Mouse (Mus musculus) T-helper 1 cell (primary cell): ENCODE measurements around the gene Sptbn1.

Experiments used
- in situ Hi-C: fragments of 300-600 bp; cut with MboI, MseI; formaldehyde crosslinking; loops from one replicate; pipeline ENCODE4 v1.15.1; 2025; ENCODE audit warnings: high pct_unique_total_duplicates

Sptbn1 gene

DNA sequence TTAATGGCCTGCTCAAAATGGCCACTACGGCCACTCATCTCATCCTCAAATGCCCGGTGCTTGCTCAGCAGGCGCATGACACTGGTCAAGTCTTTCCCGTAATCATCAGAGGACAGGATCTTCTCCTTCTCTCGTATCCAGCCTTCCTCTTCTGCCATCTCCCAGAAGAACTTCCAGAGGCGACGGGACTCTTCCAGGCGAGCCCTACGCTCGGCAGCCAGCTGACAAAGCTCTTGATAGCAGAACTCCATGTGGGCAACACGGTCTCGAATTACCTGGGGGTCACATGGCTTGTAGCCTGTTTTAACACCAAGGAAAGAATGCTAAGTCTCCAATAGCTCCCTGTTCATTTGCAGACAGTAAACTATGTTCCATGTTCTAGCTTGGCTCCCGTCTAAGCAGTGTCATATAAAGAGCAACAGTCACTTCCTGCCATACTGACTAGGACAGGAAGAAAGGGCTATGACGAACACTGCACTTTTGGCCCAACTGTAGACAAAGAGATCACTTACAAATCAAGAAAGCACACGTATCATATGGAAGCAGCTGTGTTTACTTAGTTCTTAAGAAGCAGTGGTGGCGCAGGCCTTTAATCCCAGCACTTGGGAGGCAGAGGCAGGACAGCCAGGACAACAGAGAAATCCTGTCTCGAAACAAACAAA lies 128.7 kb downstream of the Sptbn1 start:
- in situ Hi-C loops = no loop called here

DNA sequence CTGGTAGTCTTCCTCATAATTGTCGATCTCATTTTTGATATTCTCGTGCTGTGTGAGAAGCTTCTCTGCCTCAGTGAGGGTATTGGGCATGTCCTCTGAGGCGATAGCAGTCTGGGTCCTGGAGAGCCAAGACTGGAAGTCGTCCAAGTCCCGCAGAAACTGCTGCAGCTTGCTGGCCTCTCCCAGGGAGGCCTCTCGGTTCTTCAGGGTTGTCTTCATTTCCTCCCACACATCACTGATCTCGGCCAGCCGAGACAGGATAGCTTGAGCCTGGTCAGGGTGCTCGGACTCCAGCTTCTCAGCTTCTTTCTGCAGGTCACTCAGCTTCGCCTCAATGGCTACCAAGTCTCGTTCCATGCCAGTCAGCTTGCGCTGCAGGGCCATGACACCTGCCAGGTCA lies 130.9 kb downstream of the Sptbn1 start:
- in situ Hi-C loops = no loop called here

DNA sequence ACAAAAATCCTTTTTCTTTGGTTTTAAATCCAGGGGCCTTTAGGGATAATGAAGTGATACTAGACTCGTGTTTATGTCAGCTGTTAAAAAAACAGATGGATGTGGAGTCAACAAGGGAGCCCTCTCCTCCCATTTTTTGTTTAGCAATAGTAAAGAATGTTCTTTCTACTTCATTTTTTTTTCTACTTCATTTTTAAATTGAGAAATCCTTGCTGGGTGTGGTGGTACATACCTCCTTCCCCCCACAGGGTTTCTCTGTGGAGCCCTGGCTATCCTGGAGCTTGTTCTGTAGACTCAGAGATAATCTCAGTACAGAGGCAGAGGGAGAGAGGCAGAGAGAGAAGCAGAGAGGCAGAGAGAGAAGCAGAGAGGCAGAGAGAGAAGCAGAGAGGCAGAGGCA lies 133.9 kb downstream of the Sptbn1 start:
- in situ Hi-C loops = no loop called here

DNA sequence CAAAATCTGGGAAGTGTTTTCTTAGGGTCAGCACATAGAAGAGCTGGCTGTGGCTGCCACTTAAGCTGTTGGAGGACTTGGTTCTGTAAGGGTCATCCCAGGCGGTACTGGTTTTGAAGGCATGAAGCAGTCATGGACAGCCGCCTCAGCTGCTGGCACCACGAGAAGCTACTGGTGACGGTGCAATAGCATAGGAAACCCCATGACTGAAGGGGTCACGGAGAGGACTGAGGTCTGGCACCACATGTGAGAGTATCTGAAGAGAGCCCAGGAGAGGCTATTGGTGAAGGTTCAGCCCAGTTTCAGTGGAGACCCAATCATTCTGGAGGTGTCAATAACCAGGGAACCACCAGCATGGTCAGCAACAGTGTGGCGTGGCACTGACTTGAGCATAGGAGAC lies 135.4 kb downstream of the Sptbn1 start:
- in situ Hi-C loops = no loop called here

DNA sequence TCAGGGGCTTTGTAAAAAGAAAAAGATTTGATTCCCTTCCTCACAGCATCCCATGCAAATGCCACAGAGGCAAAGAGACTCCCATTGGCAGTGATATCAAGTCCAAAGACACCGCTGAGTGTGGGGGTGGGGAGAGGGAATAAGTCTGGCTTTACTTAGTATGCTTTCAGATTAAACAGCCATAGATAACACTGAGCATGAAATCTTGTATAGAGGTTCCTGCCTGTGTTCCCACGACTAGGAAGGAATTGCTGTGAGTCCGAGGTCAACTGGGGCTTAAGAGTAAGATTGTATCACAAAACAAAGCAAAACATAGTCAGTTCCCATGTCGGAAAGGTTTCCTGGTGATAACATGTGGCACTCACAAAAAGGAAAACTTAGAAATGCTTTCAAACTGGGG lies 136.3 kb downstream of the Sptbn1 start:
- in situ Hi-C loops = no loop called here

DNA sequence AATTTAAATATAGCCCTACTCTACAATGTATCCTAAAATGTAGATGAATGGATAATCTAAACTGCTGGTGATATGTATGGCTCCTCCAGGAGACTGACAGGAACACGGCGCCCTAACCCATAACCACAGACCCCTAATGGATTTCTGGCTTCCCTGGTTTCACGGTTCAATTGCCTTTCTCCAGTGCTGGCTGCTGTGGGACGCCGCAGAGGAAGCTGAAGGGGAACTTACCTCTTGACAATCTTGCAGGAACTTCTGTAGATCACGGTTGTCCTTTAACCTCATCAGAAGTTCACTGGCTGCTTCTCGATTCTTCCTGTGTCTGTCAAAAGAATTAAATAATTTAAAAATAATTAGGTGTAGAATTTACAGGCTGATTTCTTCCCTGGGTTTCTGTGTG lies 138.6 kb downstream of the Sptbn1 start:
- in situ Hi-C loops = no loop called here

DNA sequence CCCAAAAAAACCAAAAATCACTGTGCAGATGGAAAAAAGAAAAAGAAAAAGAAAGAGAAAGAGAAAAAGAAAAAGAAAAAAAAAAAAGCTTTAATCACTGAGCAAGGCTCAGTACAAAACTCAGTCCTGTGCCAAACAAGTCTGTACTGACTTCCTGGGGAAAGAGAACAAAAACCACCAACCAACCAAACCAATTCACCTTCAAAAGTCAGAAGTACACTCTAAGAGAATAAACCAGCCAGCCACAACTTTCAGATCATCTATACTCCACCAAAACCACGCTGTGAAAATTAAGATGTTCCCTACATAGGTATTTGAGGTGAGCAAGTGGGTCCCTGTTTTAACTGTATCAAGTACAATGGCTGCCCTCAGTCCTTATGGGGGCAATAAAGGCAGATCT lies 141.1 kb downstream of the Sptbn1 start:
- in situ Hi-C loops = no loop called here

DNA sequence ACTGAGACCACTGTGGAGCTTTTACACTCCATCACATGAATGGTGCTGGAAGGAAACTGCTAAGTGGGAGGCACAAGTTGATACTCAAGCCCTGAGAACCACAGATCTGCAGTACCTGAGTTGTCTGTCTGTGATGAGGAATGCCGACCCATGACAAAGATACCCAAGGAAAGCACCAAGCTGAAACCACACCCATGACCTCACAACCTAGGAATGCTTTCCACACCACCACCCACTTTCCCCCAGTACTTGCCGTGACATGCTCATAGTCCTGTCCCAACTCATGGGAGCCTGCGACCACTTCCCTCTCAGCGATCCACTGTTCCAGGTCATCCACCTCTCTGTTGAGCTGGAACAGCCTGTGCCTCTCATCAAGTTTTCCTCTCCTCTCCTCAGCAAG lies 149.9 kb downstream of the Sptbn1 start:
- in situ Hi-C loops = no loop called here

DNA sequence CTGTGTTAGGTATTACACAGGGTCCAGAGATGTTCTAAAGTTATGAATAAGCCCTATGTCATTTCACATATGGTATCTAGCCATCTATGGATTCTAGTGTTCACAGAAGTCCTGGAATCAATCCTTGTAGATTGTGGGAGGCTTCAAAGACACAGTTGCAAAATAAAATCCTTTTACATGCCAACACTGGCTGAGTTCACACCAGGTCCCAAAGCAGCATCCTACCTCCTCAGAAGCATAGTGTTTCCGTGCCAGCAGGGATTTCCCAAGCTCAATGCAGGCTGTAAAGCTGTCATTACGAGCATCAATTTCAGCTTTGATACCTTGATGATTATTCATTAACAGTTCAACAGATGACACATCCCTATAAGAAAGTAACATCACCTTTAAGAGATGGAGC lies 154.3 kb downstream of the Sptbn1 start:
- in situ Hi-C loops = no loop called here

DNA sequence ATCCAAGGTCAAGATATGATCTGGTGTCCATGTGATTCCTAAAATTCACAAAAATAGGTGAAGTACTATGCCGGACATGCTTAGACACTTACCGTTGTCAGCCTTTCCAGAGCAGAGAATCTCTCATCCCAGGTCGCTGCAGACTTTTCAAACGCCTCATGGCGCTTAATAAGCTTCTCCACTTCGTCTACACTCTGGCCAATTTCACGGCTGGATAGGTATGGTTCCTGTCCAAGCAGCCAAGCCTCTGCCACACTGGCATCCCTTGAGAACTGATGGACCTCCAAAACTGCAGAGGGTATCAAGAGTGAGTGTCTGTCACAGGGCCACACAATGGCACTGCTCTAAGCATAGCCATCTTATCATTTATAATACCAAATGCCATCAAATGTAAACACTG lies 157.3 kb downstream of the Sptbn1 start:
- in situ Hi-C loops = no loop called here

DNA sequence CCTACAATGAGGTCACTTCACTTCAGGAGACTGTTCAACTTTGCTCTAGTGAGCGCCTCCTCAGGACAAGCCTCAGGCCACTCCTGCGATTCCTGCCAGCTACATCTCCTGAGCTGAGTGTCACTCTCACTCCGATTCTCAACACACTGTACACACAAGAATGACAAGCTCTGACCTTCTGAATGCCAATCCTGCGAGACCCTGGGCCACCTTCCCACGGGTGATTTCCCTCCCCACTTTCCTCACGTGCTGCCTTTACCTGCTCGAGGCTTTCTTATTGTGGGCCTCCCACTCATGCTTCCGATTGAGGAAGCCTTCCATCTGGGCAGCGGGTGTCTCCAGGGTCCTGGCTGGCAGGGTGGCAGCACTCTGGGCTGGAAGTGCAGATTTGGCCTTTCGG lies 163.8 kb downstream of the Sptbn1 start:
- in situ Hi-C loops = loop anchor here (5.0 to 10.0 kb wide), 2 partner anchors 118 to 551 kb away; no protein-coding TSS in a partner anchor

DNA sequence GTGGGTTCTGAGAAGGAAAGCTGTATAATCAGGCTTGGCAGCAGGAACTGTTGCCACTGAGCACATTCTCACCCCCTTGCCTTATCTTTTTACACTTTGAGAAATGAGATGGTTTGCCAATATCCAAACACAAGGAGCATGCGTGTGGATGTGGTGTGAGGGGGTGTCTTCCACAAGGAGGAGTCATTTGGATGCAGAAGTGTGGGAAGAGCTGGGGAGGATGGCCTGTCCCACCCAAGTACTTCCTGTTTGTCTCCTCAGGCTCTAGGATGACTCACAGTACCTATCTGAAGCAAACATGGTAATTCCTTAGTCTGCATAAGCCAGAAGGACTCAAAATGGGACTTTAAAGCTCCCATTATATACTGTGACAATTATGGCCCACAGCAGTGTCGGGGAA lies 165.4 kb downstream of the Sptbn1 start:
- in situ Hi-C loops = loop anchor here (5.0 to 10.0 kb wide), 2 partner anchors 120 to 552 kb away; no protein-coding TSS in a partner anchor

DNA sequence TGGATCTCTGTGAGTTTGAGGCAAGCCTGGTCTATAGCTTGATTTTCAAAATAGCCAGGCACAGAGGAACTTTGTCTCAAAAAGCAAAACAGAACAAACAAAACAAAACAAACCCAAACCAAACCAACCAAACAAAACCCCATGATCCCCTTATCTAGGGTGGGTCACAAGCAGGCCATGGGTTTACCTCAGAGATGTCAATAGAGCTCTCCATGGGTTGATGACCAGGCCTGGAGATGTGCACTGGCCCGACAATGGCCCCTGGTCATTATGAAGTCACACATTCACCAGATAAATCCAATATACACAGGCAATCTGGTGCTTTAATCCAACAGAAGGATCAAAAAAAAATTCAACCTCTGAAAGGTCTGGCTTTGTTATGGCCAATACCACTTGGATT lies 166.2 kb downstream of the Sptbn1 start:
- in situ Hi-C loops = loop anchor here (5.0 to 10.0 kb wide), 2 partner anchors 121 to 553 kb away; no protein-coding TSS in a partner anchor

DNA sequence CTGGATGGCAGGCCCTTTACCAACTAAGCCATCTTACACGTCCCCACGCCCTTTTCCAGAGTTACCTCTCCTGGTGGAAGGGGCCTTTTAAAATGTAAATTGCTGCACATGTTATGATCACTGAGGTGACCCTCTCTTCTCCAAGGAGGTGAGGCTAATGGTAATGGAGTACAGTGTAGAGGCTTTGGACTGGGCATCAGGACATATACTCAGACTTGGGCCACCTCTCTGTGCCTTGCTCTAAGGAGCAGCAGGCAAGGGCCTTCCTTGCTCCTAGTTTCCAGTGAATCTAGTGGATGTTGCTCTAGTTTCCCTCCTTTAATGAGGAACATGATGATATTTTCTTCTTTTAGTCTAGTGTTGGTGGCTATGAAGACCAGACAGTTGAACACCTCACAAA lies 166.8 kb downstream of the Sptbn1 start:
- in situ Hi-C loops = loop anchor here (5.0 to 10.0 kb wide), 2 partner anchors 121 to 554 kb away; no protein-coding TSS in a partner anchor

DNA sequence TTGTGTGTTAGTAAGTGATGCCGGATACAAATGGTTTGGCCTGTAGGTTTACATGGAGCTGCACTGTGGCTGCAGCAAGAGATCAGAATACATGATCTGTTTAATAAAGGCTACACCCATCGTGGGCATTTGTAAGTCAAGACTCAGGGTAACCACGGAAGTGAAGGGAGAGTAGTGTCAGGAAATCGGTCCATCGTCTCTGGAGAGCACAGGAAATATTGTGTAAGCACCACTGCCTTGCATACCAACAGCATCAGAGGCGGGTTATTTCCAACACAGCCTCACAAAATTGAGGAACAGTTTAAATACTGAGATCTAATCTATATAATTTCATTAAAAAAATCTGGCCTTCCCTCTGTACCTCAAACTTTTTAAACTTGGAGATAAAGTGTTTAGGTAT lies 168.1 kb downstream of the Sptbn1 start:
- in situ Hi-C loops = loop anchor here (5.0 to 10.0 kb wide), 2 partner anchors 122 to 555 kb away; no protein-coding TSS in a partner anchor

DNA sequence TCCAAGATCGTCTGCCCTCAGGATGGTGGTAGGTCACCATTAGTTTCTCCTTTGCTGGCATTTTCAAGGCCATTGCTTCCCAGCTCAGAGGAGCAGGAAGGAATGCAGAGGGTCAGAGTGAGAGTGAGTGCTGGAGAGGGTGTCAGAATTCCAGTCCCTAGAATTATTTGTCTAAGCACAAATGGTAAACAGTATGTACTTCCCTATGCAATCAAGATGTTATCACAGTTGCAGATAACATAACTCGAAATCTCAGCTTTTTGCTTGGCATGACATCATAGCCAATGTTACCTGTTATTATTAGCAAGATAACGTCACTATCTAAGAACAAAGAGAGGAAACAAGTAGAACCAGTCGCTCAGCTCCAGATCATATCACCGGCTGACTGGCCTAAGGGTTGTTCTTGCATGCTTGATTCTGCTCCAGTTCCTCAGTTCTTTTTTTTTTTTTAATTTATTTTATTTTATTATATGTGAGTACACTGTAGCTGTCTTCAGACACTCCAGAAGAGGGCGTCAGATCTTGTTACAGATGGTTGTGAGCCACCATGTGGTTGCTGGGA lies 172.7 kb downstream of the Sptbn1 start:
- in situ Hi-C loops = no loop called here

DNA sequence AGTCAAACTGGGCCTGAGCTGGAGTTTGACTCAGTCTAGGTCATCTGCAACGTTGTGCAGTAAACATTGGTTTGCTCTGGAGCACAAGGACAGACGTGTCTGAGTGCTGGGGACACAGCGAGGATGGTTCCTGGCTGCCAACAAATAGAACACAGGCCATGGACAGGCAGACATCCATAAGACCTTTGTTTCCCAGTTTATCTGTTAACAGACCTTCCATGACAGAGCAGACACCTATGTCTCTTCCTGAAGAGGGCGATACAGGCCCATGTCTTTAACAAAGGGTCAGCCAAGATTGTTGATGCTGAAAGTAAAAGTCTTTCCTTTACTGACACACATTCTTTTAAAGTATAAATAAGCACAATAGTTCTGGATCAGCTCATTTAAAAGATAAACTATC lies 176.1 kb downstream of the Sptbn1 start:
- in situ Hi-C loops = no loop called here

DNA sequence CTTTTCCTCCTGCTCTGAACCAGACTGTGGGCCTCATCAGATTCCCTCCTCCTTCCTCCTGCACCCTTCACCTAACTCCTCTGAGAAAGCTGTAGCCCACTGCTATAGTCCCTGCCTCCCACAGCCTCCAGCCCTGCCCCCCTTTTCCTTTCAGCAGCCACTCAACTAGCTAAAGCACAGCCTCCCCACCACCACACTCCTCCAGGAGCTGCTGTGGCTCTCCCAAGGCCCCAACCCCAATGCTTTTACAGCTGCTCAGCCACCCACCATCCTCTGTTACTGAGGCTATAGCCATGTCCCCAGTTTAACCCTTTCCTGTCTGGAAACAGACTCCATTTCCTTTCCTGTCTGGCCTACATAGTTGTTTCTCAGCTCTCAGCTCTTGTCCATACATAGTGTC lies 182.9 kb downstream of the Sptbn1 start:
- in situ Hi-C loops = no loop called here

DNA sequence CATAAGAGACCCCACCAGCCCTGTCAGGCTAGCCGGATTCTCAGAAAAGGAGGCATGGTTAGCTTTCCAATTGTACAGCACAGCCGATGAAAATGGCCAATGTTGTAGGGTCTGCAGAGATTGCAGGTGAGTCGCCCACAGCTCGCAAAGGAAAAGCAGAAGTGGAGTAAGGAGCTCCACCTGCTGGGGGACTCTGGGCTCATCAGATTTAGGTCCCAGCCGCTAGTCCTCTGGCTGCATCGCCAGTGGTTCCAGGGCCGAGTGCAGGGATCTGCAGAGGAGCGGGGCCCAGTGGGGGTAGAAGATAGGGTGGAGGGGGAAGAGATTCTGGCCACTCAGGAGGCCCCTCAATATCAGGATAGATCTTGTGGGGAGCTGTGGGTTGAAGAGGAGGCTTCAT lies 210.7 kb downstream of the Sptbn1 start:
- in situ Hi-C loops = no loop called here
